Mouse (Mus musculus): ENCODE measurements at regions not wholly inside any gene's neighbourhood (a gene's known extent, or its start where the extent isn't known, plus 50 kb on each side); places are given as distances from the start of the nearest gene placed in this dataset.

DNA sequence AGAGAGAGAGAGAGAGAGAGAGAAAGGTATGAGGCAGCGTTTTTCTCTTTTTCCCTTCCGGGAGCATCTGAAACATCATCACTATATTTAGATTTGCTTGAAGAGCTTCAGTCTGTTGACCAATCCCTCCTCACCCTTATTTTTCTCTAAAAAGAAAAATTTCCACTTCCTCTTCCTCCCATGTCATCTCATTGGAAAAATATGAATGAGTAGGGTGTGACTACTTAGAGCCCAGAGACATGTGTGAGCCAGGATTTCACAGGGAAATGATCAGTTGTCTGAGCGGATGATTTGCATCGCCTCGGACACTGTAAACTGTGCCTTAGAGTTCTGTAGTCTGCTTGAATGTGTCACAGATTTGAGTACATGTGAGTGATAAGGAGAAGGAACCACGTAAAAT lies 111.3 kb upstream of the Ptger4 start:
- no peak for ATAC-seq (ENCODE audit: low TSS enrichment)

DNA sequence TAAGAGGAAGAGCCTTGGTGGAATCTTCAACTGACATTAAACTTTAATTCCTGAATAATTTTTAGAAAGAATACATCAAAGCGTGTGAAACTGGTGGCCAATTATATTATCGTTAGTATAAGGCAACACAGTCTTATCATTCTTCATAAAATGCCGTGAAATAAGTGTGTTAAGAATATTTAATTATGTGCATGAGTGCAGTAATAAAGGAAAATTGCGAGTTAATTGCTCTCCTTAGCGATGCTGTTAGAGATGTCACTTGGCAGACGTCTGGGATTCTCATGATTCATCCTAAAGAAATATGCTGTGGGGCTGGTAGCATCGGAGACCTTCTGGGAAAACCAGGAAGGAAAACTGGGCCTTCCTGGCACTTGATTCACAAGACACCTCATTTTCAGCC lies 110.3 kb upstream of the Ptger4 start:
- ATAC-seq (ENCODE audit: low TSS enrichment) = no peak

DNA sequence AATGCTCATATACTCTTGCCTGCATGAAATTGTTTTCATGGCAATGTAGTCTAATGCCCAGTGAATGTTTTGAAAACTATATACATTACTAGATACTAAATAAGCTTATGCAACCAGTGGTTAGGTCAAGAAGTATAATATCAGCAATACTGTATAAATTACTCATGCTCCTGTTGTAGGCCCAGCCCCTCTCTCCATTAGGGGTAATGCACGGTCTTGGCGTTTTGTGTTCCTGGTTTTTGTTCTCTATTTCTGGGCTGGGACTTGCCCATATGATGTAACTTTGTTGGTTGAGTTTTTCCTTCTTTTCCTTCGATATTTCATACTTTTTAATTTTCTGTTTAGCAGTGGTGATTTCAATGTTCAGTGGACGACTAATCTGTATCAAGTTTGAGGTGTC lies 104.9 kb upstream of the Ptger4 start:
- no peak for ATAC-seq (ENCODE audit: low TSS enrichment)

DNA sequence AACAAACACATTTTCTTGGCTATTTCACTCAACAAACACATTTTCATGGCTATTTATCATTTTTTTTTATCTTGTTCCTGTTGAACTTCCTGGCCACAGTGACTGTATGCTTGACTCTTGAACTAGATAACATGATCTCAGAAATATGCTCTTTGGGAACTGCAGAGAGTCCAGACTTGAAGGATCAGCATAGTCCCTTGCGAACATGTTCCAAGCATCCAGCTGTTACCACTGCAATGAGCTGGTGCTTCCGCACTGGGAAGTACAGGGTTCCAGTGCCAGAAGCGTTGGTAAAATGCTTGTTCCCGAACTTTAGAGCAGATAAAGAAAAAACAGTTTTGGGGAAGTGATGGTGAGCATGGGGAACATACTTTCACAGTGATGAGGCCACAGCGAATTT lies 103.7 kb upstream of the Ptger4 start:
- no peak for ATAC-seq (ENCODE audit: low TSS enrichment)

DNA sequence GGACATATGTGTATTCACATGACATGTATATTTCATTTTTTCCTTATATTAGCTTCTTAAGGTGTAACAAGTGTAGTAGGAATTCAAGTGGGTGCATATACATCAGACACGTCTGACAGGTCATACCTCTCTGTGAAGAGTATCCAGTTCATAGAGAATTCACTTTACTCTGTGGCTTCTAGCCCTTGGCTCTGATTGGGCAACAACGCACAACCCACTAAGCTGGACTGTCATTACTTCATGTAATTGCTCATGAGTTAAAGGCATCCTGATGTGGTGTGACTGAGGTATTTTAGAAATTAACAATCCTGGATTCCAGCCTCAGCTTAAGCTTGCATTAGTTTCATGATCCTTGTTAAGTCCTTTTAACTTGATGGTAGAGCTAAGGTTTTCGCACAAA lies 103.0 kb upstream of the Ptger4 start:
- no peak for ATAC-seq (ENCODE audit: low TSS enrichment)

DNA sequence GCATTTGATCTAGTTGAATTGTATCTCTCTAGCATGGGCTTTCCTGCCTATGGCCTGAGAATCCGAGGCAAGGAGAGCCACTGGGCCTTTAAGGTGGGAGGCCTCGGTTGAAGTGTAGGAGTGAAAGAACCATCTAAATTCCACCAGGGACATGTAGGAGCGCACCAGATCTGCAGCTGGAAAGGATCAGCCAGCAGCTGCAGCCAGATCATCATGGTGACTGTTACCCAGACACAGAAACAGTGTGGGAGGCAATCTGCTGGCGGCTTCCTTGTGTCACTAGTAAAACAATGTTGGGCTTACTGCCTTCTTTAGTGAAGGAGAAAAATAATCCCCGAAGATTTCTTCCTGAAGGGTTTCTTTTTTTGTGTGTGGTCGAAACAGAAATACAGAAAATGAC lies 99.8 kb upstream of the Ptger4 start:
- ATAC-seq (ENCODE audit: low TSS enrichment) = 0 out of 2 replicates have a peak, but pooled peaks have one; percentile 23

DNA sequence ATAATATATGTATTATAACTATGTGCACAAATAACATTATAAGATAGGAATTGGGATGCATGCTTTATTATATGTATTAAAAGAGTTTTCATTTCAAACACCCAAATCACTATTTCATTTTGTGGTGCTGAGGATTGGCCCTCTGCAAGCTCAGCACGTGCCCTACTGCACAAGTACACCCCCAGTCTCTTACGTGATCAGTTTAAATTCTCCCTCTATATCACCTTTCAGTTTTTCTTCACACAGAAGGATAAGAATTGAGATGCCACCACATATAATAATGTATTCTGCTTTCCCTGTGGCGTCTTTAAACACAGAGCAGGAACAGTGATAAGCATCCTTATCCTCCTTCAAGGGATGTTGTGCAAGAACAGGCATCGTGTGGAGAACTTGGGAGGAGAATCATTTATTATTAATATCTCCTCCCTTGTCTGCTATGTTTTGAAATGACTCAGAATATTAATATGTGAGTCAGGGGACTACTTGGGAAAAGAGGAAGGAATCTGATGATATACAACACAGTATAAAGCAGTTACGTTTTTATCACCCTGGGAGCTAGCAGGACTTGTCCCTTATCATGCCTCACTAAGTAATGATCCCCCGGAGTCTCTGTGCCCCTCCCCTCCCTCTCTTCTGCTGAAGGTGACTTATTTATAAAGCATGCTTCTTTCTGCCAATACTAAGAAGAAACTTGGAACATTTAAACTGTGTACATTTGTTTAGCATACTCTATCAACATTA lies 91.7 kb upstream of the Ptger4 start:
- ATAC-seq (ENCODE audit: low TSS enrichment) = no peak

DNA sequence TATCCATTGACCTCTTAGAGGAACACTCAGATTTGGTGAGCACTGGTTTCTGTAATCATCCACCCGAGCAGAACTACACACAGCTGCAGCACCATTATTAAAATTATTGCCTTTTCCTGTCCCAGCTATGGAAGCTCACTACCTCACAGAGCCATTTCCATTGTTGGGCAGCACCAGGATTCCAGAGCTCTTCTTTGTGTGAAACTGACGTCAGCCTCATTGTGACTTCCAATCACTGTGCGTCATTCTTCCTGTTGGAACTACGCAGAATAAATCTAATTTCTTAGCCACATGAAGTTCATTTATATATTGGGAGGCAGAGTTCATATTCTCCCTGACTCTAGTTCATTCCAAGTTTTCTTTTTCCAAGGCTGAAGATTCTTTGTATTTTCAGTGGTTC lies 83.0 kb upstream of the Ptger4 start:
- ATAC-seq (ENCODE audit: low TSS enrichment) = no peak

DNA sequence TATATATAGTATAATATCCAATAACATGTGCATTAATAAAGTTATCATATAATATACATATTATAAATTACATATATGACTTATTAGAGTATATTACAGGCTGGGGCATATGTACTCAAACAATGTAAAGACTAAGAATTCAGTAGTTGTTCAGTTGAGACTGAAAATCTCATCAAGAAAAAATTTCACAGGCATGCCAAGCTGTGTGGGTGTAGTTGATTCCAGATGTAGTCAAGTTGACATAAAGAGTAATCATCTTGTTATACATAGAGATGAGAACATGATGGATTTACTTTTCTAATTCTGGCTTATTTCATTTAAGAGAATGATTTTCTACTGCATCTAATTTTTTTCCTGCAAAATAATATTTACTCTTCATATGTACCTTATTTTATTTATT lies 77.7 kb upstream of the Ptger4 start:
- ATAC-seq (ENCODE audit: low TSS enrichment) = no peak

DNA sequence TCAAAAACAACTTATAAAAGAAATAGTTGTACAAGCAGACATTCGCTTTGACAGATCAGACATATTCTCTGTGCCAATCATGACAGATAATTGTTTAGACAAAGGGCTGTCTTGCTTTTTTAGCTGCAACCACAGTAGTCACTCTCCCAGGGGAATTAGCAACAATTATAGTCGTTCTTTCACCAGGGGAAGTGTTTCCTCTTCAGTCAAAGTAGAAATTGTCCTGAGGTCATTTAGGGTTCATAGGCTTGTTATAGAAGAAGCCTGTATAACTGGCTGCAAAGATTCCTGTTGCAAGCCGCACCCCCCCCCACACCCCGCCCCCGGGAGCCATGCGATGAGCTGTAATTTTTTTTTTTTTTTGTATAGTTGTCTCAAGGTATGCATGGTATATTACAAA lies 68.2 kb upstream of the Ptger4 start:
- no peak for ATAC-seq (ENCODE audit: low TSS enrichment)

DNA sequence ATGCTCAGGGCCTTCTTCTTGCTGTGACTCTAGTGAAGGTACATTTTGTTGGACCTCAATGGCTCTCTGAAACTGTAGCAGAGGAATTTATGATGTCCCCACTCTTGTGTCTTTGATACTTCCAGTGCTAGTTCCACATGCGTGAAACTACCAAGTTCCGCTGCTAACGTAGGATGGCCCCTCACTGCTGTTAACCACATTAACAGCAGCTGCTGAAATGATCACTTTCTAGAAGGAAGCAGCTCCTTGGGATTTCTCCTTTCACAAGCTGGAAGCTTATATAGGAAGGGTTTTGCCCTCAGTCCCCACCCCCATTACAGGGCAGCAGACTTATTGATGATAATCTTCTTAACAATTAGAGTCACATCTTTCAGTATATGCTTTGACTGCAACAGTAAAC lies 66.0 kb upstream of the Ptger4 start:
- ATAC-seq (ENCODE audit: low TSS enrichment) = no peak

DNA sequence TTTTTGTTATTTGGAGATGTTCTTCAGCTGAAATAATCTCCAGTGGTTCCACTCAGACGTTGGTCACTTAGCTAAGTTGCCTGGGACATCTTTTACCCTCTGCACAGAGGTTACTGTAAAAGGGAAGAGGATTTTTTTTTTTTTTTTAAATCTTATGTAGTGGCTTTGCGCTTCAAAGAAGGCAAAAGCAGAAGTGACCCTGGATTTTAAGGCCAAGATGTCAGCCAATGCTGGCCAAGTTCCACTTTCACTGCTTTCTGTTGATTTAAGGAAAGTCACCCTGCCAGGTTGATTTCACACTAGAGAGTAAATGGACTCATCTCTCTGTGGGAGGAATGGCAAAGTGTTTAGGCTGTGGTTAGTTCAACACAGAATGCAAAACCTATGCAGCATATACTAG lies 58.4 kb upstream of the Ptger4 start:
- ATAC-seq (ENCODE audit: low TSS enrichment) = no peak

DNA sequence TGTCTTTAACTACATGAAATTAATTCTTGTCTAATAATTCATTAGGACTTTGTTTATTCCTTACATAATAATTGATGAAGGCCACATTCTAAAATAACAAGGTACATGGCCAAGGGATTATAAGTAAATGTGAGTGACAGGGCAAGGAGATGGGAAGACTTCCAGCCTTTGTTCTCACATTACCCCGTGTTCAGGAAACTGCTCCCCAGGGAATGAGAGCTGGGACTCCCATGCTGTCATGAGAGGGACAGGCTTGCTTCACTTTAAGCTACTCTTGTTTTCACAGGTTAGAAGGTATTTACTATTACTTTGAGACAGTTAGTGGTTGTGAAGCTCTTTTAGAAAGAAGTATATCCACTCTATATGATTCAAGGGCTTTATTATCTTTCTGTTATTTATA lies 55.8 kb upstream of the Ptger4 start:
- ATAC-seq (ENCODE audit: low TSS enrichment) = no peak

DNA sequence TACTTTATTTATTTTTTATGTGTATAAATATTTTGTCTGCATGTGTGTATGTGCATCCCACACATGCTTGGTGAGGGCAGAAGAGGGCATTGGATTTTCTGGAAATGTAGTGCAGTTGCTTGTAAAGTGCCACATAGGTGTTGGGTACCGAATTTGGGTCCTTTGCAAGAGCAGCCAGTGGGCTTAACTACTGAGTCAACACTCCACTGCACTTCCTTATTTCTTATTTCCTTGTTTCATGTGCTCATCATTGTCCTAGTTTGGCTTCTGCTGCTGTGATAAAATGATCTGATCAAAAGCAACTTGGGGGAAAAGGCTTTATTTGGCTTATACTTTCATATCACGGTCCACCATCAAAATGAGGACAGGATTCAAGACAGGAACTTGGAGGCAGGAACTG lies 53.0 kb upstream of the Ptger4 start:
- no peak for ATAC-seq (ENCODE audit: low TSS enrichment)

Measured in frontal cortex, adult (tissue).